Mouse (Mus musculus) heart, postnatal 0 days (tissue): ENCODE data around the gene March1. TPM values are rescaled to one million over a fixed set of nuclear protein-coding genes. Genes with fewer than 3 reads are reported as not detected.

ENCODE experiments used
- ATAC-seq: fragments of 200-750 bp; cut with Nextera tagmentation; 2 replicates; pipeline ENCODE4 v1.8.0; 2017; ENCODE audit warnings: low read depth, moderate number of reproducible peaks, moderate library complexity; ENCODE audit not compliant: insufficient read depth
- DNase-seq: peaks from one replicate; pipeline ENCODE4 v3.0.0-alpha.2; 2016; ENCODE audit warnings: low spot score
- H3K27ac ChIP-seq: fragments of 300-500 bp; sonication (generic); 2 replicates; pipeline ENCODE4 v1.5.1; 2014; ENCODE audit warnings: low read depth, mild to moderate bottlenecking
- H3K27me3 ChIP-seq: fragments of 300-500 bp; sonication (generic); 2 replicates; pipeline ENCODE4 v1.6.1; 2014; ENCODE audit warnings: low read length, mixed read lengths; ENCODE audit not compliant: control insufficient read depth, insufficient read depth
- H3K36me3 ChIP-seq: fragments of 300-500 bp; sonication (generic); replicated peaks from 2 replicates; pipeline ENCODE4 v1.6.1; 2014; ENCODE audit warnings: low read length, mixed read lengths; ENCODE audit not compliant: control insufficient read depth, insufficient read depth
- H3K4me1 ChIP-seq: fragments of 300-500 bp; sonication (generic); 2 replicates; pipeline ENCODE4 v1.6.1; 2014; ENCODE audit warnings: antibody characterized with exemption; ENCODE audit not compliant: control insufficient read depth, insufficient read depth
- H3K4me2 ChIP-seq: fragments of 300-500 bp; sonication (generic); 2 replicates; pipeline ENCODE4 v1.6.1; 2014; ENCODE audit warnings: low read depth, mild to moderate bottlenecking, low read length, moderate library complexity
- H3K4me3 ChIP-seq: fragments of 300-500 bp; sonication (generic); 2 replicates; pipeline ENCODE4 v1.5.1; 2014; ENCODE audit warnings: low read depth, low read length
- H3K9ac ChIP-seq: fragments of 300-500 bp; sonication (generic); replicated peaks from 2 replicates; pipeline ENCODE4 v1.6.1; 2014; ENCODE audit warnings: low read depth, low read length, mixed read lengths
- H3K9me3 ChIP-seq: fragments of 300-500 bp; sonication (generic); replicated peaks from 2 replicates; pipeline ENCODE4 v1.6.1; 2016; ENCODE audit warnings: low read length; ENCODE audit not compliant: control insufficient read depth
- CTCF ChIP-seq: IDR thresholded peaks from 2 replicates; pipeline ENCODE4 v1.5.1; 2016; ENCODE audit warnings: antibody characterized with exemption, control low read depth, low read depth
- EP300 ChIP-seq: IDR thresholded peaks from 2 replicates; pipeline ENCODE4 v1.6.1; 2016; ENCODE audit warnings: antibody characterized with exemption, low read depth
- WGBS: fragments of 180-500 bp; shearing (Covaris S2); extraction: QIAGEN DNeasy Blood & Tissue Kit; methylation state at CpG from one replicate; pipeline ENCODE4 v1.1.7; 2014; 5-methylcytosine and 5-hydroxymethylcytosine counted together
- polyA plus RNA-seq: library from polyadenylated mRNA; unstranded; fragments of >200 nt; fragmentation: Nextera tagmentation; extraction: Ambion mirVana; gene quantifications from 2 replicates; pipeline ENCODE4 v1.2.1, GENCODE M21; 2015
- total RNA-seq: library from RNA; depleted of rRNA; stranded (reverse); fragments of >200 nt; gene quantifications from 2 replicates; pipeline ENCODE4 v1.2.3, GENCODE M21; 2014; ENCODE audit warnings: low replicate concordance

The March1 gene
- total and polyA plus RNA-seq, 2 experiments from 2014 or later, result 0.04 to 0.31 TPM

GRCm38 (mm10) chr8:65743066-65743465 lies 125.4 kb downstream of the March1 start:
- Histone ChIP-seq H3K4me2 (no peak overlapping the region), H3K36me3 (no peaks in the 10 kb centered on the region), H3K4me1 (no peaks in the 10 kb centered on the region), H3K9me3 (no peaks in the 10 kb centered on the region), H3K9ac (no peak overlapping the region), H3K27ac (no peak overlapping the region), H3K4me3 (no peak overlapping the region), H3K27me3 (no peaks in the 10 kb centered on the region)
- no peak for TF ChIP-seq CTCF
- TF ChIP-seq EP300, result no peak
- DNase-seq (no peak), ATAC-seq (no peak)

DNA sequence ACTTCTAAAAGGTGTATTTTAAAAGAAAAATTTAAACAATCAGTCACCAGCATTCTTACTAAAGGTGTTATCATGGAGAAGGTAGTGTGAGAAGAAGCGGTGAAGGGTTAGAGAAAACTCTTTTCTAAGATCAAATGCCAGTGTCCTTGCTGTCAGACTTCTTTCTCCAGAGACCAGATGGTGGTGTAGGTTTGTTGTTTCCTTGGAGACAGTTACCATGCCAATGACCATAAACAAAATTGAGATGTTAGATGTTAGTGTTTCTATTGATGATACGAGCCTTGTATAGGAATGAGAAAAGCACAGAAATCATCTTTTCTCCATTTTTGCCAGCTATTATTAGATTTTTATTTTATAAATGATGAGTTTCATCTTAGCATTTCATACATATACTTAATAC lies 158.1 kb downstream of the March1 start:
- Histone ChIP-seq H3K4me1 (no peaks in the 10 kb centered on the region), H3K27me3 (no peaks in the 10 kb centered on the region), H3K36me3 (no peaks in the 10 kb centered on the region), H3K4me3 (no peak overlapping the region), H3K9ac (no peak overlapping the region), H3K27ac (no peak overlapping the region), H3K9me3 (no peaks in the 10 kb centered on the region), H3K4me2 (no peak overlapping the region)
- TF ChIP-seq EP300 (no peak), CTCF (no peak)
- ATAC-seq (no peak), DNase-seq (no peak)
- WGBS, result 69% methylated on average over 2 of the region's 2 CpGs

- 50% methylated on average over 5 of the region's 5 CpGs for WGBS
- Histone ChIP-seq H3K4me2 (no peak overlapping the region), H3K36me3 (no peaks in the 10 kb centered on the region), H3K9me3 (no peaks in the 10 kb centered on the region), H3K4me3 (no peak overlapping the region), H3K27me3 (no peaks in the 10 kb centered on the region), H3K9ac (no peak overlapping the region), H3K27ac (no peak overlapping the region), H3K4me1 (no peaks in the 10 kb centered on the region)
- no peak for ATAC-seq
- no peak for TF ChIP-seq CTCF
- TF ChIP-seq EP300, result no peak
- no peak for DNase-seq
These were observed 163.5 kb downstream of the March1 start for GRCm38 (mm10) chr8:65781156-65781555.

DNA sequence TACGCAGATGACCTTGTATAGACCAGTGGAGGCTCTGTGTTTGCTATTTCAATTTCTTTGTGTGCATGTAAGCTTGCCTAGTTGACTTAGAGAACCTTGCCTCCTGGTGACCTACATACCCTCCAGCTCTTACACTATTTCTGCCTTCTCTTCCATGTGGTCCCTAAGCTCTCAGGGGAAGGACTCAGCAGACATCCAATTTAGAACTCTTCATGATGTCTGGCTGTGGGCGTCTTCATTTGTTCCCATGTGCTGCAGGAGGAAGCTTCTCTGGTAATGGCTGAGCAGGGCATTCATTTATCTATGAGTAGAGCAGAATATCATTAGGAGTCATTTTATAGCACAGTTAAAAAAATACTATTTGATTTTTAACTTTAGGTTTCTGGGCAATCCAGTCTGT lies 195.3 kb downstream of the March1 start:
- Histone ChIP-seq H3K4me1 (no peaks in the 10 kb centered on the region), H3K4me3 (no peak overlapping the region), H3K4me2 (no peak overlapping the region), H3K9ac (no peak overlapping the region), H3K9me3 (no peaks in the 10 kb centered on the region), H3K27ac (no peak overlapping the region), H3K36me3 (no peaks in the 10 kb centered on the region), H3K27me3 (no peaks in the 10 kb centered on the region)
- TF ChIP-seq EP300 (no peak), CTCF (no peak)
- ATAC-seq (no peak), DNase-seq (no peak)
- WGBS, result 59% methylated on average over 2 of the region's 2 CpGs

DNA sequence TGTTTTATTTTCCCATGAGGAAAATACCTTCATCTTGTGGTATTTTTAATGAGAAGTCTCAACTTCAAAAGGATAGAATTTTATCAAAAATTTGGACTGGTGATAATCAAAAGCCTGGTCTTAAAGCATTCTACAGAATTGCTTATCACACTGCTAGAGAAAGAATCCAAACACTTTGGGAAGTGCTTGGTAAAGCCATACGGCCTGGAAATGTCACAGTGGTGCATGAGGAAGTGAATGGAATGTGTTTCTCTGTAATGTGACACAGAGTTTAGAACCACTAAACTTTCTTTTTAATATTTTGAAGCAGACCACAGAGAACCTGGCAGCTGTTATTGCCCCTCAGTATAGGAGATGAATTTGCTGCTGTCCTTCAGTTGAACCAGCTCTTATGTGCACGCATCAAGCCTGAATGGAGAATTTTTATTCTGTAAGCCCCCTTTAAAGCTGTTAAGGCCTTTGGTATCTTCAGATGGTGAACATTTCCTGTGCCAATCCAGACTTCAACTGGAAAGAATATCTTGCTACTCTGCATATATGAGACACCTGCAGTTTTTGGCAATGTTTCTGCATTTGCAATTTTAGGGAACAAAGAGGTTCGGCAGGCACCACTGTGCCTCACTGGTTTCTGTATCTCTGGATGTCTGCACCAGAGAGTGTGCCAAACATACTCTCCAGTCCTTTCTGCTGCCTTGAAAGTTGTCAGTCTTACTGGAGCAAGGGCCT lies 304.8 kb downstream of the March1 start:
- no peaks in the 10 kb centered on the region for H3K36me3 ChIP-seq
- no peaks in the 10 kb centered on the region for H3K27me3 ChIP-seq
- DNase-seq (no peak), ATAC-seq (no peak)
- no peak overlapping the region for H3K4me3 ChIP-seq
- H3K27ac ChIP-seq, result no peak overlapping the region
- no peak overlapping the region for H3K9ac ChIP-seq
- TF ChIP-seq CTCF (no peak), EP300 (no peak)
- WGBS, result 35% methylated on average over 3 of the region's 3 CpGs
- no peaks in the 10 kb centered on the region for H3K4me1 ChIP-seq
- no peak overlapping the region for H3K4me2 ChIP-seq
- H3K9me3 ChIP-seq, result no peaks in the 10 kb centered on the region

DNA sequence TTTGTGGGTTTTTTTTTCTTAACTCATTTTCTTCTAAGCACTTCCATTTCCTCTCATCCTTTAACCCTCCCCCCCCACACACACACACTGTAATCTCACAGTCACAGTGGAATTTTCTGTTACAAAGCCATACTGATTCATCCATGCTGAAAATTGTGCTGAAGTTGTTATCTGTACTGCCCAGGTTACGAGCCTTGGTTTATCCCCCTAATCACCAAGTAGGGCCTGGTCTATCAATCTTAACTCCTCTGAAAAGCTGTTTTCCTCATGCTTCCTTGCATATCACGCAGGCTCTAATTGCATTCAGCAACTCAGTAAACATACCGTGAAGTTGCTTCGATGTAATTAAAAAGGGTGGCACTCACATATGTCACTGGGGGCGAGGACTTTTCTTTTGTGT lies 339.2 kb downstream of the March1 start:
- DNase-seq (no peak), ATAC-seq (no peak)
- Histone ChIP-seq H3K27ac (no peak overlapping the region), H3K27me3 (no peaks in the 10 kb centered on the region), H3K9me3 (no peaks in the 10 kb centered on the region), H3K4me2 (no peak overlapping the region), H3K9ac (no peak overlapping the region), H3K36me3 (no peaks in the 10 kb centered on the region), H3K4me1 (no peaks in the 10 kb centered on the region), H3K4me3 (no peak overlapping the region)
- WGBS, result 37% methylated on average over 5 of the region's 5 CpGs
- TF ChIP-seq EP300, result no peak
- no peak for TF ChIP-seq CTCF
